Mouse (Mus musculus): Measurements from ENCODE around the gene Smox. TPM values are rescaled to one million over a fixed set of nuclear protein-coding genes. Genes with fewer than 3 reads are reported as not detected.

Gene Smox
- polyA plus RNA-seq, 1 experiment = 22.2 TPM

DNA sequence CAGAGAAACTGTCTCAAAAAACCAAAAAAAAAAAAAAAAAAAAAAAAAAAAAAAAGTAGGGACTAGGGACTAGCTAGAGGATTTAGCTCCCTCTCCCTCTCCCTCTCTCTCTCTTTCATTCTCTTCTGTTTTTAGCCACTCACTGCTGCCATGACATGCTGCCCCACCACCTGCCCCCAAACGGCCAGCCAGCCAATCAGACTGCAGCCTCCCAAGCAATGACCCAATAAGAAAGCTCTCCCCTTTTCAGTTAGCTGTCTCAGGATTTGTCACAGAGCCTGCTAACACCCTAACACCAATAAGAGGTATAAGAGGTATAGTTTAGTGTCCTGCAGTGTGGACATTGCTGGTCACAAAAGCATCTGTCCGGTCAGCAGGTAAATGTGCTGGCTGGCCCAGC, 59.2 kb downstream of the Smox start:
- no peak overlapping the region for H3K4me3 ChIP-seq (ENCODE audit: control insufficient read depth, low read depth, low read length)
- H3K4me1 ChIP-seq (ENCODE audit: control insufficient read depth, insufficient read depth, low read length) = peaks cover 10% of the 10 kb centered on the region
- no peak for TF ChIP-seq POLR2A (IDR thresholded peaks at IDR 0.05; ENCODE audit: control insufficient read depth, low read depth, low read length)
- no peak for TF ChIP-seq CTCF (IDR thresholded peaks at IDR 0.05; ENCODE audit: control insufficient read depth, insufficient read depth, insufficient replicate concordance, low read depth, low read length)
- no peaks in the 10 kb centered on the region for H3K36me3 ChIP-seq (ENCODE audit: control insufficient read depth, insufficient read depth, low read length)
- H3K27me3 ChIP-seq (ENCODE audit: control insufficient read depth, insufficient read depth, low read length) = no peaks in the 10 kb centered on the region
- H3K27ac ChIP-seq (ENCODE audit: control insufficient read depth, insufficient read depth, low read depth, low read length) = no peak overlapping the region

DNA sequence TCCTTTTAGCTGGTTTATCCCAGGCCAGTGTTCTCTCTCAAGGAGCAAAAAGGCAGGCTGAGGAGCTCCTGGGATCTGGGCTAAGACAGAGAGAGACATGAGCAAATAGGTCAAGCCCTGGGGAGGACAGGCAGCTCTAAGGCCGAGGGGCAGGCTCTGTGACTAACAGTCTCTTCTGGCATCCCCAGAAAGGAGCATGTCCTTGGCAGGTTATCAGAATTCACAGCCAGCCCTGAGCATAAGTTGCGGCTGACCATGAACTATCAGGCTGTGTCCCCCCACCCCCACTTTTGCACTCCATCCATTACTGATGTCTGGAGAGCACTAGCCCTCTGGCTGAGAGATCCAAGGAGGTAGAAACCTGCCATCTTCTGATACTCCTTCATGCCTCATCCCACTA, 59.6 kb downstream of the Smox start:
- TF ChIP-seq CTCF (IDR thresholded peaks at IDR 0.05; ENCODE audit: control insufficient read depth, insufficient read depth, insufficient replicate concordance, low read depth, low read length) (no peak), POLR2A (IDR thresholded peaks at IDR 0.05; ENCODE audit: control insufficient read depth, low read depth, low read length) (no peak)
- H3K36me3 ChIP-seq (ENCODE audit: control insufficient read depth, insufficient read depth, low read length) = no peaks in the 10 kb centered on the region
- H3K27me3 ChIP-seq (ENCODE audit: control insufficient read depth, insufficient read depth, low read length) = no peaks in the 10 kb centered on the region
- H3K27ac ChIP-seq (ENCODE audit: control insufficient read depth, insufficient read depth, low read depth, low read length) = no peak overlapping the region
- no peak overlapping the region for H3K4me3 ChIP-seq (ENCODE audit: control insufficient read depth, low read depth, low read length)
- H3K4me1 ChIP-seq (ENCODE audit: control insufficient read depth, insufficient read depth, low read length) = peaks cover 7% of the 10 kb centered on the region

DNA sequence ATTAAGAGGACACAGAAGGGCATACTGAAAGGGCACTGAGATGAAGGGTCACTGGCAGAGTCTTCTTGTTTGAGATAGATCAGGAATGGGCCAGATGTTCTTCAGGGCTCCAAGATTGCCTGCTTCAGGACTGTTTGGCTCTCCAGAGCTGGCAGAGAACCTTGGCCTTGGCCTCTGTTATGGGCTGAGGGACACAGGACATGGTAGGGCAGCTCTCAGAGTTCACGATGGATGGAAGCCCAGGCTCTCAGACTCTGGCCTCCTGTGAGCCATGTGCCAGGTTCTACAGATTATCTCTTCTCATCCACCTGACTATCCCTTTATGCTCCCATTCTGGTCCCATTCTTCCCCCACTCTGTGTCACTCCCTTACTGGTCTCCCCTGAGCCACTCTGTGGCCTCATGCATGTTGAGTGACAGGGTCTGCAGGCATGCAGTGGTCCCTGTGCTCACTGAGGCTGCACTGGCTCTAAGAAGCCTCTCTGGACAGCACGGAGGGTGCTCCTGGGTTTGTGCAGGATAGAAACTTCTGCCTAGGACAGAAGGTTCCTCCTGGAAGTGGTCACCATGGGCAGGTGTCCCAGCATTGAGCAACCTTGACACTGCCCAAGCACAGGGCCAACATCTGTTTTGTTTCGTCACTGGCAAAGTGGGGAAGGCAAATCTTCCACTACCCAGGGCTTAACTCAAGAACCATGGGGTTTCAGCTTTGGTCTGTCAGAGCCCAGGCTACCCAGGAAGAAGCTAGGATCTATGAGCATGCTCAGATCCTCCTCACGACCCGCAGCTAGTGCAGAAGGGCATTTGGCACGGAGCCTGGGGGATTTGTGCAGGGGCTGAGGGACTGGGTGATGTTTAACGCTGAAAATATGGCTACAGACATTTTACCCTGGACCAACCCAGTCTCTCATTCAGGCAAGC, 60.7 kb downstream of the Smox start:
- Histone ChIP-seq H3K27me3 (ENCODE audit: control insufficient read depth, insufficient read depth, low read length) (no peaks in the 10 kb centered on the region), H3K4me1 (ENCODE audit: control insufficient read depth, insufficient read depth, low read length) (no peaks in the 10 kb centered on the region), H3K4me3 (ENCODE audit: control insufficient read depth, low read depth, low read length) (no peak overlapping the region), H3K27ac (ENCODE audit: control insufficient read depth, insufficient read depth, low read depth, low read length) (no peak overlapping the region), H3K36me3 (ENCODE audit: control insufficient read depth, insufficient read depth, low read length) (no peaks in the 10 kb centered on the region)
- TF ChIP-seq CTCF (IDR thresholded peaks at IDR 0.05; ENCODE audit: control insufficient read depth, insufficient read depth, insufficient replicate concordance, low read depth, low read length) (no peak), POLR2A (IDR thresholded peaks at IDR 0.05; ENCODE audit: control insufficient read depth, low read depth, low read length) (no peak)

DNA sequence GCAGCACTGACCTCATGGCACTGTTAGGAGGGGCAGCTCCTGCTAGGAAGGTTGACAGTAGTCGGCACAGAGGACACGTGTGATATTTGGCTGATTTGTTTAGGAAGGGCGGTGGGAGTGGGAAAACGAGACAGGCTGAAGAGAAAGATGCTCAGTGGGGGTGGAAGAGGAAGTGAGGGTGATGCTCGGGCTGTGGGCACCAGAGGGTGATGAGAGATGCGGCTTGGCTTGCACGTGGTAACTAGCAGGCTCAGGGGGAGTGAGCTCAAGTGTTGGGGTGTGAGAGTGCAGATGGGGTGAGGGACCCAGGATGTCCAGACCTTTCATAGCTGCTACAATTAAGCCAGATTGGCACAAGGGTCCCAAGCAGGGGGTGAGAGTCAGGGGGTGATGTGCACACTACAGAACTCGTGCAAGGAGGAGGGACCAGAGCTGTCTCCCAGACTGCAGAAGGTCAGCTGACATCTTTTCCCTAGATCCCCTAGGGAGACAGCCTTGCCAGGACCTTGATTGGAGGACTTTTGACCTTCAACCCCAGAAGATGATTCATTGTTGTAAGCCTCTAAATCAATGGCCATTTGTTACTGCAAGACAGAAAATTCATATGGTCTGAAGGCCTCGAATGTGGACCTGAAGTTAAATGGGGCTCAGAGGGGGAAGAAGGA, 61.6 kb downstream of the Smox start:
- Histone ChIP-seq H3K4me1 (ENCODE audit: control insufficient read depth, insufficient read depth, low read length) (no peaks in the 10 kb centered on the region), H3K4me3 (ENCODE audit: control insufficient read depth, low read depth, low read length) (no peak overlapping the region), H3K27ac (ENCODE audit: control insufficient read depth, insufficient read depth, low read depth, low read length) (no peak overlapping the region), H3K36me3 (ENCODE audit: control insufficient read depth, insufficient read depth, low read length) (no peaks in the 10 kb centered on the region), H3K27me3 (ENCODE audit: control insufficient read depth, insufficient read depth, low read length) (no peaks in the 10 kb centered on the region)
- TF ChIP-seq CTCF (IDR thresholded peaks at IDR 0.05; ENCODE audit: control insufficient read depth, insufficient read depth, insufficient replicate concordance, low read depth, low read length) (no peak), POLR2A (IDR thresholded peaks at IDR 0.05; ENCODE audit: control insufficient read depth, low read depth, low read length) (no peak)

DNA sequence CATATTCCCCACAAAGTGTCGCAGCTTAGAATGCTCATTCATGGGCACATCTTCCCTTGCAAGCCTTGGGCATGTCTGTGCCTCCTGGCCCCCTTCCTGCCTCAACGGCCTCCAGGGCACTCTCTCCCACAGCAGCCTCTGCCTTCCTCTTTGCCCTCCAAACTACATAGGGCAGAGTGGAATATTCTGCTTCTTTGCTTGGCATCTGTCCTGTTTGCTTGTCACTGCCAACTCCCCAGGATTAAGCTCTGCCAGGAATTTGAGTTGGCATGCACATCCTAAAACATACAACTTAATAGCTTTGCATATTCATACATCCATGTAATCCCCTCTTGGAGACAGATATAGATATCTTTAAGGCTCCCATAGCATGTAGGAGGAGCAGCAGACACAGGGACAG, 66.6 kb downstream of the Smox start:
- peaks cover 13% of the 10 kb centered on the region for H3K27me3 ChIP-seq (ENCODE audit: control insufficient read depth, insufficient read depth, low read length)
- H3K4me1 ChIP-seq (ENCODE audit: control insufficient read depth, insufficient read depth, low read length) = peaks cover 13% of the 10 kb centered on the region
- H3K36me3 ChIP-seq (ENCODE audit: control insufficient read depth, insufficient read depth, low read length) = no peaks in the 10 kb centered on the region
- no peak overlapping the region for H3K27ac ChIP-seq (ENCODE audit: control insufficient read depth, insufficient read depth, low read depth, low read length)
- TF ChIP-seq POLR2A (IDR thresholded peaks at IDR 0.05; ENCODE audit: control insufficient read depth, low read depth, low read length) = no peak
- no peak for TF ChIP-seq CTCF (IDR thresholded peaks at IDR 0.05; ENCODE audit: control insufficient read depth, insufficient read depth, insufficient replicate concordance, low read depth, low read length)
- H3K4me3 ChIP-seq (ENCODE audit: control insufficient read depth, low read depth, low read length) = no peak overlapping the region

DNA sequence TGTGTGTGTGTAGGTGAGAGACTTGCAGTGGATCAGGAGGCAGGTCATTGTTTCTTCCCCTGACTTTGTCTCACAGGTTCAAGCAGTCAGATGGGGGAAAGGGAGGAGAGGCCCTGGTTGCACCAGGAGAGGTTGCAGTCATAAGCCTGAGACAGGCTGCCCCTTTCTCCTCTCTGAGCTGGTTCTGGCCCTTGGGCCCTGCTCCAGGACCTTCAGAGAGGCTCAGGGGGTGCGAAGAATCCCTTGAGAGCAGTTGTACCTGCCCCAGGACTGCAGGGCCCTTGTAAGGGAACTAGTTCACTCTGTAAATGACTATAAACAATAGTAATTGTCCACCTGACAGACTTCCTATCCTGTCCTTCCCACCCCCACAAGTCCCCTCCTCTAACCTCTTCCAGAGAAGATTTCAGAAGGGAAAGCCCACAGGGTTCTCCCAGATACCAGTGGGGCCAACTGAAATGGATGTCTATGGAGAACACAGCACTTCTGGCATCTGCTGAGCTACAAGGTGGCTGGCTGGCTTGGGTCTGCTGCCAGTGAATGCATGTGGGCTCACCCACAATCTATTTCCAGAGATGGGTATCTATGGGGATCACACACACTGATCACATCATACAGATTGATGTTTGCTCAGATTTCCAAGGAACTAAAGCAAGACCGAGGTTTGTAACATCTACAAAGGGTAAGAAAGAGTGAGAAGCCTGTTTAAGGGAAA, 69.1 kb downstream of the Smox start:
- peaks cover 15% of the 10 kb centered on the region for H3K27me3 ChIP-seq (ENCODE audit: control insufficient read depth, insufficient read depth, low read length)
- H3K27ac ChIP-seq (ENCODE audit: control insufficient read depth, insufficient read depth, low read depth, low read length) = no peak overlapping the region
- TF ChIP-seq CTCF (IDR thresholded peaks at IDR 0.05; ENCODE audit: control insufficient read depth, insufficient read depth, insufficient replicate concordance, low read depth, low read length) = no peak
- TF ChIP-seq POLR2A (IDR thresholded peaks at IDR 0.05; ENCODE audit: control insufficient read depth, low read depth, low read length) = no peak
- no peaks in the 10 kb centered on the region for H3K36me3 ChIP-seq (ENCODE audit: control insufficient read depth, insufficient read depth, low read length)
- peaks cover 13% of the 10 kb centered on the region for H3K4me1 ChIP-seq (ENCODE audit: control insufficient read depth, insufficient read depth, low read length)
- H3K4me3 ChIP-seq (ENCODE audit: control insufficient read depth, low read depth, low read length) = peak overlapping the region; percentile 85

DNA sequence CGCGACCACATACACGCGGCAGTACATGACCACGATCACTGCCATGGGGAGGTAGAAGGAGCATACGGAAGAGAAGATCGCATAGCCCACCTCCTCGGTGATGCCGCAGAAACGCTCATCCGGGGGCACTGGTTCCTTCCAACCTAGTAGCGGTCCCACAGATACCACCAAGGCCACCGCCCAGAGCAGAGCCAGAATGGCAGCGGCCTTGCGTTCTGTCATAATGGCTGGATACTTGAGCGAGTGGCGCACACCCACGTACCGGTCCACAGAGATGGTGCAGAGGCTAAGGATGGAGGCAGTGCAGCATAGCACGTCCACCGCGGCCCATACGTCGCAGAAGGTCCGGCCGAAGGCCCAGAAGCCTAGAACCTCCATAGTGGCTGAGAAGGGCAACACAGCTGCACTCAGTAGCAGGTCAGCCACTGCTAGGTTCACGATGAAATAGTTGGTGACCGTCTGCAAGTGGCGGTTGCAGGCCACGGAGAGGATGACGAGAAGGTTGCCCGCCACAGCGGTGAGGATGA, 70.1 kb downstream of the Smox start:
- H3K27me3 ChIP-seq (ENCODE audit: control insufficient read depth, insufficient read depth, low read length) = peaks cover 15% of the 10 kb centered on the region

More for the DNA sequence above, 70.1 kb downstream of the Smox start:
- H3K36me3 ChIP-seq (ENCODE audit: control insufficient read depth, insufficient read depth, low read length) = no peaks in the 10 kb centered on the region
- no peak; the same call in 1 of the 2 replicates for TF ChIP-seq POLR2A (IDR thresholded peaks at IDR 0.05; ENCODE audit: control insufficient read depth, low read depth, low read length)
- TF ChIP-seq CTCF (IDR thresholded peaks at IDR 0.05; ENCODE audit: control insufficient read depth, insufficient read depth, insufficient replicate concordance, low read depth, low read length) = no peak
- no peak overlapping the region for H3K27ac ChIP-seq (ENCODE audit: control insufficient read depth, insufficient read depth, low read depth, low read length)
- H3K4me3 ChIP-seq (ENCODE audit: control insufficient read depth, low read depth, low read length) = peak overlapping the region; percentile 85
- peaks cover 13% of the 10 kb centered on the region for H3K4me1 ChIP-seq (ENCODE audit: control insufficient read depth, insufficient read depth, low read length)
